Mouse (Mus musculus) spleen, postnatal 10 days (tissue): ENCODE results near the gene Scgn.

Source experiments
- DNase-seq, 2 experiments: peaks; one replicate each; pipeline ENCODE4 v3.0.0; 2021 to 2022; ENCODE audit warnings: low spot score in 2 of 2

The Scgn gene

GRCm38 (mm10) chr13:23990928-23991327, at the start of gene Scgn:
Scgn (minus strand) TSS chr13:23991214.
- DNase-seq = peak; percentile 5 to 64

DNA sequence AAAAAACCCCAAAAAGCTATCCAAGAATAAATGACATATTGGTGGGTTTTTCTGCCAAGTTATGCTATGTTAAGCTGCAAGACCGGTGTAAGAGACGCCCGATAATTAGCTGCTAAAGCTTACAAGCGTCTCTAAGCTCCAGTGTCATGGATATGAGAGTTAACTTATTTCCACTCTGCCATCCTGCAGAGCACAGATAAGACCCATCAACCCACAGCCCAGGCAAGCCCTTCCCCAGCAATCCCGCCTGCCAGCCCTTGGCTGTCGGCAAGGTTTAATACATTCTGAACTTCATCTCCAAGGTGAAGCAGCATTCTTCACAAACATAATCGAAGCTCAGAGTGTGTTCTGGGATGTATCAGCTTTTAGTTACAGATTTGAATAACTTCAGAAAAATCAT, 49.2 kb upstream of the Scgn start:
- no peak for DNase-seq

- no peak for DNase-seq
These were observed 46.5 kb upstream of the Scgn start for GRCm38 (mm10) chr13:24037502-24037901.

DNA sequence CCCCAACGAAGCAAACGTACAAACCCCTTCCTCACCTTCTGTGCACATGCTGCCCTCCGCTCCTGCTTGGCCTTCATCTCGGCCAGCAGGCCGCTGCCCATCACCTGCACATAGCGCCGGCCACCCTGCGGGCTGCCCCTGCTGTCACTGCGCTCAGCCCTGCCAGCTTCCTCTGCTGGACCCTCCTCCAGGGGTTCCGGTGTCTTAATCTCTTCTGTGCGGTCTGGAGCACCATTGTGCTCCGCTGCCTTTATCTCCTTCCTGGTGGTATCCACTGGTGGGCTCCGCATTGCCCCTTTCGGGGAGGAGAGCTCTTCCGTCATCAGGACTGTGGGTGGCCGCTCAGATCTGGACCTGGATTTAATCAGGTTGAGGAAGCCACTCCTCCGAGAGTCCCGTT, 45.1 kb upstream of the Scgn start:
- DNase-seq = no peak

- no peak for DNase-seq
These were observed 36.5 kb upstream of the Scgn start for GRCm38 (mm10) chr13:24027191-24028170.

GRCm38 (mm10) chr13:24018515-24018914, 27.5 kb upstream of the Scgn start:
- DNase-seq = no peak

- DNase-seq = no peak
These were observed 14.5 kb upstream of the Scgn start for GRCm38 (mm10) chr13:24005528-24005927.

DNA sequence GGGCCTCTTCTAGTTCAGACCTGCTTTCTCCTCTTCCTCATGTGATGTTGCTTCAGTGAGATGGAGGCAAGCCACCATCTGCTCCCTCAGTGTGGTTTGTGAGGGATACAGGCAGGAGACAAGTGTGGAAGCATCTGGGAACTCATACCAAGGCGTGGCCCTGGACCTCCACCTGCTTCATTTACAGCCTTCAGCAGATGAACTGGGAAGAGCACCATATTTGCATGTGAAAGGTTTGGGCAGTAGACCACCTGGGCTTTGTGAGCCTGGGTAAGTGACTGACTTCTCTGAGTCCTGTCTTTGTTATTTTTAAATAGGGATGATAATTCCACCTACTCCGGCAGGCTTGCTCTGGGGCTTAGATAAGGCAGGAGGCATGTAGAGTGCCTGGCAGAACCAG, 10.8 kb upstream of the Scgn start:
- DNase-seq = no peak

GRCm38 (mm10) chr13:24001081-24001480, 10.1 kb upstream of the Scgn start:
- DNase-seq = no peak

GRCm38 (mm10) chr13:23998826-23999225, 7.8 kb upstream of the Scgn start:
- no peak for DNase-seq

GRCm38 (mm10) chr13:23994756-23995155, 3.7 kb upstream of the Scgn start:
- DNase-seq = no peak

GRCm38 (mm10) chr13:23994024-23994423, 3.0 kb upstream of the Scgn start:
- no peak for DNase-seq

GRCm38 (mm10) chr13:23990451-23990850, 563 bp downstream of the Scgn start:
- no peak for DNase-seq

DNA sequence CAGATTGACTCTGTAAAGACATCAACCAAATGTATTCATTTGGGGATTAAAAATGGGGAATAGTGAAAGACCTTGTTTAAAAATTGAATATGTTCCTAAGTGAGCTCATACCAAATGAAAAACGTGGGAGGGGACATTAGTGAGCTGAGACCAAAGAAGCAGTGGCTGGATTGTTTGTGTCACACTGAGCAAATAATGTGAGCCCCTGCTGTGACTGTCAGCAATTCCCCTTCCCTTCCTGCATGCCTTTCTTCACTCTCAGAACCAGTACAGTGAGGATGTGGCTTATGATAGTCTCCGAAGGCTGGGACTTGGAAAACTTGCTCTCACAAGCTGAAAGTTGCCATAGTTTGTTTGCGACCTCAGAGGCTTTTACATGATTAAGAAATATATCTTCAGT, 5.9 kb downstream of the Scgn start:
- DNase-seq = no peak

- no peak for DNase-seq
These were observed 18.7 kb downstream of the Scgn start for GRCm38 (mm10) chr13:23972271-23972670.

GRCm38 (mm10) chr13:23971870-23972269, 19.1 kb downstream of the Scgn start:
- no peak for DNase-seq

DNA sequence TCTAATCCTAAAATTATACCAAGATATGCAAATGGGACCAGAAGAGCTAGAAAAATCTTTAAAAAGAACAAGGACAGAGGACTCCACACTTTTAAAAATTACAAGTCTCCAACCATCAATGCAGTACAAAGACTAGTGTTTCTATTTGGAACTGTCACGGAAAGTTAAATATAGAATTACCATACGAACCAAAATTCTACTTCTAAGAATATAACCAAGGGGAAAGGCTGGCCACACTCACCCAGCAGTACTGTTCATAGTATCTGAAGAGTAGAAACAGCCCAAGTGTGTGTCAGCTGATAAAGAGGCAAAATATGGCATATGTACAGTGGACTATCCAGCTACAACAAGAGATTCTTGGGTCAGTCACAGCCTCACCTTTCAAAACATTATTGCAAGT, 26.1 kb downstream of the Scgn start:
- no peak for DNase-seq

DNA sequence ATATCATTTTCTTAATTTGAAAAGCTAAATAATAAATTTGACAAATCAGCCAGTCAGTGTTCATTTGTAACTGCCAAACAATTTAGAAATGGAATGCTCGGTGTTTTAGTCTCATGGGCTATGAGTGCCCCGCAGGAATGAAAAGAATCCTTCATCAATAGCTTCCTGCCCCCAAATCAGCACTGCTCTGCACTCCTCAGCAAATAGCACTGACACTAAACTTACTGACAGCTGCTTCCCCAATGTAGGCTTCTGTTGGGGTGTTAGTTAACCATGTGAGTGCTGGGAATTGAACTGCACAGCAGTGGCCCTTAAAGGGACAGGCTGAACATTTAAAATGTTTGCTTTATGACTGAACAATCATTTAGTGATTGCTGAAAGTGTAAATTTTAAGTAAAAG, 31.2 kb downstream of the Scgn start:
- no peak for DNase-seq

DNA sequence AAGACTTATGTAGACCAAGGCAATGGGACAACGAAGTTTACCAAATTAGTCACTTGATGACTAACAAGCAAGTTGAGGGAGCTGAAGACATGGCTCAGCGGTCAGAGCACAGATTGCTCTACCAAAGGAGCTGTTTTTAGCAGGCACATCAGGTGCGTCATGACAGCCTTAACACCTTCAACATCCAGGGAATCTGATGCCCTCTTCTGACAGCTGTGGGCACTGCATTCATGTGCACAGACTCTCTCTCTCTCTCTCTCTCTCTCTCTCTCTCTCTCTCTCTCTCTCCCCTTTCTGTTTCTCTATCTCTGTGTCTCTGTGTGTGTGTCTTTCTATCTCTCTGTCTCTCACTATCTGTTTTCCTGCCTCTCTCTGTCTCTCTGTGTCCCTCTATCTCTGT, 40.1 kb downstream of the Scgn start:
- DNase-seq = peak; percentile 9 to 61

DNA sequence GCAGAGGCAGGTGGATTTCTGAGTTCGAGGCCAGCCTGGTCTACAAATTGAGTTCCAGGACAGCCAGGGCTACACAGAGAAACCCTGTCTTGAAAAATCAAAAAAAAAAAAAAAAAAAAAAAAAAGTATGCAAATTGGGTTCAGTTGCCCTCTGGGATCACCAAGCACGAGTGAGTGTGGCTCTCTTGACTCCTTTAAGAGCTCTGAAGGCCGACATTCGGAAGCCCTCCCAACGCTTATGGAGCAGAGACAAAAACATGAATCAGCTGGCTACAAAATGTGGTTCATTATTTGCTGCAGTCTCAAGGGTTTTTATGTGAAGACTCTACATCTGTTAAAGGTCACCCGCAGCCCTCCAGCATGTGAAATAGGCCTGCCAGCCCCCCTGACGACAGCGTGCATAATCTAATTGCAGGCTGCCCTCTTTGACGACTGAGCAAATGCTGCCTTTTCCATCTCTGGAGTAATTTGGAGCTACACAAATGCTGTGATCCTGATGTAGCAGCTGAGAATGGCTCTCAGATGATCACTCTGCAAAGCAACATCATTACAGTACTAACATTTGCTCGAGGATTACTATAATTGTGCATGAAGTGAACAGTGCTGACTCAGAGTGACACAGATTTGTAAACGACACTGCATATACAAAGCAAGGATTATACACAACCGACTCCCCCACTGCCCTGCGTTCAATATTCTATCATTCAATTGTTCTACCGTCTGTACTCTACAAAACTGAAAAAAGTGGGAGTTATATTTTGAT, 41.3 kb downstream of the Scgn start:
- no peak for DNase-seq

DNA sequence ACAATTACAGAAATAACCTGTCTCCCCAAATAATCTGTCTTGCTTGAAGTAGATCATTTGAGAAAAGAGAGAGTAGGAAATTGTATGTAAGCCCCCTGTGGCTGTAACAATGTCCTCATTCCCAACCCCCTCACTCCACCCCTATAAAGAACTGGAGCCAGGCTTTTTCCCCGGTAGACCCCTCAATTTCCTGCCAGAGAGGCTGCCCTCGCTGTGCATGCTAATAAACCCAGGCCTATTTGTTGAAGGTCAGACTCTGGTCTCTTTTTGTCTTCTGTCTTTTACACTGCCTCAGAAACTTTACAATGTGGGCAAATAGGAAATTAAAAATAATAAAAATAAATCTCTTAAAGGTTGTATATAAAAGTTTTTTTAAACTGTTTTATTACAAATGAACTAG, 44.8 kb downstream of the Scgn start:
- DNase-seq = no peak

DNA sequence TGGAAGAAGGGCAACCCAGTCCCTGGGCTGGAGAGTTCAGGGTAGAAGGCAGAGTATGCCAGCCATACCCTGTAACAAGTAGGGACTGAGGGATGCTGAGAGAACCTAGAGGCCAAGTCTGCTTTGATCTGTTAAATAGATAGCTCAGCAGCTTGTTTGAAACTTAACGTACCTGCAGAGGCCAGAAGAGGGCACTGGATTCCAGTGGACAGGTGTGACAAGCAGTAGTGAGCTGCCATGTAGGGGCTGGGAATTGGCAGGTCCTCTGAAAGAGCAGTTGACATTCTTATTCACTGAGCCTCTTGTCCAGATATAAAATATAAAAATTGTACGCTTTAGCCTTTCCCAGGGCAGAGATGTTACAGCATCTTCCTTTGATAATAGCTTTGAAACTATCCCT, 48.2 kb downstream of the Scgn start:
- no peak for DNase-seq

- no peak for DNase-seq
These were observed 50.7 kb downstream of the Scgn start for GRCm38 (mm10) chr13:23940291-23940690.
